Mouse (Mus musculus) forebrain, embryonic 14.5 days (tissue): ENCODE measurements around the gene Rmnd5a. TPM values are rescaled to one million over a fixed set of nuclear protein-coding genes. Genes with fewer than 3 reads are reported as not detected.

Experiments used
- ATAC-seq: fragments of 200-750 bp; cut with Nextera tagmentation; 2 replicates; pipeline ENCODE4 v1.8.0; 2017; ENCODE audit warnings: mild to moderate bottlenecking, moderate library complexity
- DNase-seq: peaks from one replicate; pipeline ENCODE4 v3.0.0-alpha.2; 2015; ENCODE audit warnings: low spot score
- H3K27ac ChIP-seq: fragments of 300-500 bp; sonication (generic); 2 replicates; pipeline ENCODE4 v1.5.1; 2014; ENCODE audit warnings: low read depth, mild to moderate bottlenecking, control low read depth, low read length, moderate library complexity
- H3K27me3 ChIP-seq: fragments of 300-500 bp; sonication (generic); replicated peaks from 2 replicates; pipeline ENCODE4 v1.6.1; 2014; ENCODE audit warnings: low read length, control low read depth, mixed read lengths; ENCODE audit not compliant: control insufficient read depth, insufficient read depth
- H3K36me3 ChIP-seq: fragments of 300-500 bp; sonication (generic); 2 replicates; pipeline ENCODE4 v1.6.1; 2014; ENCODE audit warnings: low read length, control low read depth; ENCODE audit not compliant: control insufficient read depth, insufficient read depth
- H3K4me1 ChIP-seq: fragments of 300-500 bp; sonication (generic); 2 replicates; pipeline ENCODE4 v1.6.1; 2014; ENCODE audit warnings: antibody characterized with exemption, low read length, control low read depth; ENCODE audit not compliant: control insufficient read depth, insufficient read depth
- H3K4me2 ChIP-seq: fragments of 300-500 bp; sonication (generic); 2 replicates; pipeline ENCODE4 v1.6.1; 2014; ENCODE audit warnings: mild to moderate bottlenecking, control low read depth, low read length
- H3K4me3 ChIP-seq: fragments of 300-500 bp; sonication (generic); 2 replicates; pipeline ENCODE4 v1.5.1; 2014; ENCODE audit warnings: low read depth, low read length, control low read depth
- H3K9ac ChIP-seq: fragments of 300-500 bp; sonication (generic); 2 replicates; pipeline ENCODE4 v1.6.1; 2014; ENCODE audit warnings: mild to moderate bottlenecking, low read length, control low read depth, moderate library complexity
- H3K9me3 ChIP-seq: fragments of 300-500 bp; sonication (generic); replicated peaks from 2 replicates; pipeline ENCODE4 v1.6.1; 2016; ENCODE audit warnings: low read length, control low read depth, mixed read lengths; ENCODE audit not compliant: control insufficient read depth
- WGBS: fragments of 180-500 bp; shearing (Covaris S2); extraction: QIAGEN DNeasy Blood & Tissue Kit; methylation state at CpG from one replicate; pipeline ENCODE4 v1.1.7; 2014; 5-methylcytosine and 5-hydroxymethylcytosine counted together
- polyA plus RNA-seq: library from polyadenylated mRNA; unstranded; fragments of >200 nt; fragmentation: Nextera tagmentation; extraction: Ambion mirVana; gene quantifications from 2 replicates; pipeline ENCODE4 v1.2.1, GENCODE M21; 2014

Gene Rmnd5a
- polyA plus RNA-seq, 1 experiment from 2014 or later: 5.8 TPM

GRCm38 (mm10) chr6:71371085-71371605 lies 69.3 kb downstream of the Rmnd5a start:
- no peaks in the 10 kb centered on the region for H3K9me3 ChIP-seq
- H3K4me2 ChIP-seq: no peak overlapping the region
- H3K27me3 ChIP-seq: no peaks in the 10 kb centered on the region
- H3K4me3 ChIP-seq: no peak overlapping the region
- DNase-seq (no peak), ATAC-seq (no peak)
- H3K27ac ChIP-seq: no peak overlapping the region
- H3K36me3 ChIP-seq: no peaks in the 10 kb centered on the region
- 90% methylated on average over 5 of the region's 5 CpGs for WGBS
- H3K4me1 ChIP-seq: no peaks in the 10 kb centered on the region
- no peak overlapping the region for H3K9ac ChIP-seq

DNA sequence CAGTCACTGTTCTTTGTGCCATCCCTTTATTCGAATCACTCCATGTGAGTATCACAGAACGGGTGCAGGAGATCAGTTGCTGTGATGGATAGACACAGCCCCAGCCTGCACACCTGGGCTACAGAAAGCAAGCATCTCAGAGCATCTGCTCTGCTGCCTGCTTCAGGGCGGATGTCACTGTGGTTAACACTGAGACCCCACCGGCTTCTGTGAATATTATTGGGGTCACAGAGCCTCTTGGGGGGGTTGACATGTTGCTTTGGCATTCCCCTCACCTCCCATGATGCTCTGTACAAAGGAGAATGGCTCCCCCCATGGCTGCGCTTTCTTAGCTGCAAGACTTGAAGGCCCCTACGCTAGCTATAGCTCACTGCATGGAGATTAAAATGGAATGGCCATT lies 71.0 kb downstream of the Rmnd5a start:
- H3K4me2 ChIP-seq: no peak overlapping the region
- H3K9ac ChIP-seq: no peak overlapping the region
- no peaks in the 10 kb centered on the region for H3K36me3 ChIP-seq
- H3K4me3 ChIP-seq: no peak overlapping the region
- H3K27ac ChIP-seq: no peak overlapping the region
- WGBS: 87% methylated on average over 6 of the region's 6 CpGs
- ATAC-seq (no peak), DNase-seq (no peak)
- H3K4me1 ChIP-seq: no peaks in the 10 kb centered on the region
- no peaks in the 10 kb centered on the region for H3K27me3 ChIP-seq
- no peaks in the 10 kb centered on the region for H3K9me3 ChIP-seq

- Histone ChIP-seq H3K9ac (no peak overlapping the region), H3K36me3 (no peaks in the 10 kb centered on the region), H3K4me1 (no peaks in the 10 kb centered on the region), H3K9me3 (no peaks in the 10 kb centered on the region), H3K27ac (no peak overlapping the region), H3K27me3 (no peaks in the 10 kb centered on the region), H3K4me3 (no peak overlapping the region), H3K4me2 (no peak overlapping the region)
- no peak for ATAC-seq
- DNase-seq: no peak
- WGBS: 76% methylated on average over 2 of the region's 2 CpGs
Measured at GRCm38 (mm10) chr6:71363995-71364394, 76.4 kb downstream of the Rmnd5a start.

- H3K4me3 ChIP-seq: no peak overlapping the region
- DNase-seq: no peak
- H3K9ac ChIP-seq: no peak overlapping the region
- no peaks in the 10 kb centered on the region for H3K36me3 ChIP-seq
- WGBS: 86% methylated on average over 10 of the region's 10 CpGs
- H3K27me3 ChIP-seq: no peaks in the 10 kb centered on the region
- H3K27ac ChIP-seq: no peak overlapping the region
- no peak overlapping the region for H3K4me2 ChIP-seq
- H3K4me1 ChIP-seq: no peaks in the 10 kb centered on the region
- H3K9me3 ChIP-seq: no peaks in the 10 kb centered on the region
- no peak for ATAC-seq
Measured at GRCm38 (mm10) chr6:71361156-71361670, 79.2 kb downstream of the Rmnd5a start.

- Histone ChIP-seq H3K4me3 (no peak overlapping the region), H3K36me3 (no peaks in the 10 kb centered on the region), H3K27me3 (no peaks in the 10 kb centered on the region), H3K4me2 (no peak overlapping the region), H3K27ac (no peak overlapping the region), H3K9ac (no peak overlapping the region), H3K9me3 (no peaks in the 10 kb centered on the region), H3K4me1 (no peaks in the 10 kb centered on the region)
- no peak for DNase-seq
- no peak for ATAC-seq
- 65% methylated on average over 5 of the region's 5 CpGs for WGBS
Measured at GRCm38 (mm10) chr6:71360751-71361150, 79.7 kb downstream of the Rmnd5a start.

DNA sequence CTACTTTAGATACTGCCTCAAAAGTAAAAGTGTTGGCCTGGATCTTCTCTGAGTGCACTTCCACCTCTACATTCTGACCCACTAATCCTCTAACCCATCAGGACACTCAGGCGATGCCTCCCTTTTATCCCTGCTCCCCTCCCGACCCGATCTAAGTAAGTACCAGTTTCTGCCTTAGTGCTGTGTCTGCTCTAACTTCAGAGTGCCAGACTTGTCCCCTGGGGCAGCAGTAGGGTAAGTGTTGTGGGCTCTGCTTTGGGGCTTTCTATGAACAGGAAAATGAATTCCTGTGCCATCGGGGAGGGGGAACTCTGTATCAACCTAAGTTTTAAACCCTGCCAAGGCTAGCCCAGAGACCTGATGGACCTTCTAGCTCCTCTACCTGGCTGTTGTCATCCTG lies 80.2 kb downstream of the Rmnd5a start:
- Histone ChIP-seq H3K9me3 (no peaks in the 10 kb centered on the region), H3K4me3 (no peak overlapping the region), H3K27me3 (no peaks in the 10 kb centered on the region), H3K4me2 (no peak overlapping the region), H3K9ac (no peak overlapping the region), H3K36me3 (no peaks in the 10 kb centered on the region), H3K4me1 (no peaks in the 10 kb centered on the region), H3K27ac (no peak overlapping the region)
- DNase-seq (no peak), ATAC-seq (no peak)
- 76% methylated on average over 4 of the region's 4 CpGs for WGBS

DNA sequence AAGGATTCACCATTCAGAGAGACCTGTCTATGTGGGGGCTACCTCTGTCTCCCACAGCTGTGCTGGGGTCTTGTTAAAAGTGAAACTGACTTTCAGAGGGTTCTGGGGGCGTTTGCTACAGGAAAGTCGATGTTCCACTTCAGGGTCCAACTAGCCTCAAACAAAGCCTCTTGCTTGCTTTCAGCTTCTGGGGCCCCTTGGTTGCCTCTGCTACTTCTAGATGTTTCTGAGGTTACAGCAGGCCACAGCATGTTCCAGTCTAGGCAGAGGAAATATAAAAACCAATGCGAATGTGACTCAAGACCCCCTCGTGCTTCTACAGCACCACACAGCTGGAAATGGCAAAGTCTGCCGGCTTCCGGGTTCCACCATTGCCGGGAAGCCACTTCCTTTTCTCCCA lies 82.9 kb downstream of the Rmnd5a start:
- Histone ChIP-seq H3K4me2 (no peak overlapping the region), H3K27ac (no peak overlapping the region), H3K27me3 (no peaks in the 10 kb centered on the region), H3K9me3 (no peaks in the 10 kb centered on the region), H3K4me1 (no peaks in the 10 kb centered on the region), H3K9ac (no peak overlapping the region), H3K36me3 (no peaks in the 10 kb centered on the region), H3K4me3 (no peak overlapping the region)
- WGBS: 92% methylated on average over 7 of the region's 7 CpGs
- no peak for DNase-seq
- no peak for ATAC-seq

- H3K9me3 ChIP-seq: no peaks in the 10 kb centered on the region
- no peaks in the 10 kb centered on the region for H3K4me1 ChIP-seq
- H3K4me3 ChIP-seq: no peak overlapping the region
- no peak overlapping the region for H3K9ac ChIP-seq
- H3K27ac ChIP-seq: no peak overlapping the region
- no peak for DNase-seq
- no peak overlapping the region for H3K4me2 ChIP-seq
- H3K36me3 ChIP-seq: no peaks in the 10 kb centered on the region
- H3K27me3 ChIP-seq: no peaks in the 10 kb centered on the region
- no peak for ATAC-seq
- WGBS: 71% methylated on average over 2 of the region's 2 CpGs
Measured at GRCm38 (mm10) chr6:71353722-71354121, 86.7 kb downstream of the Rmnd5a start.

DNA sequence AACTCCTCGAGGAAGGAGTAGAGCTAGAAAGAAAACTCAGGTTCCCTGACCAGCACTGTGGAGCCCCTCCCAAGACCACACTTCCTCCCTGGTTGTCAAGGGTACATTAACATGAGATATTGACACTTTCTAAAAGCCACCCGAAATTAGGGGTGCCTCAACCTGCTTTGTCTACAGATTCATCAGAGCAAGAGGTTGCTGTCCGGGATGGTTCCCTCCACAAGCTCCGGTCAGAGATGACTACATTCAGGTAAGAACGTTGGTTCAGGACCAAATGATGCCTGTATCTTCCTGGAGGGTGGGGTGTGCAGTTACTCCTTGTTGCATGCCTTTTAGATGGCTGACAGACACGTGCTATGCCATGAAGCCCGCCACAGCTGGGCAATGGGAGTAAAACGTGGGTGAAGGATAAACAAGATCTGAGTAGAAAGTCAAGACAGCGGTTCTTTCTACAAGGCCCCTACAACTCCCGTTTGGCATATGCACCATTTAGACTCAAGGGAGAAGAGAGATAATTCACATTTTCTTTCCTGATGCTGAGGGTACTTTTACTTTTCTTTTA lies 87.5 kb downstream of the Rmnd5a start:
- DNase-seq: no peak
- H3K4me2 ChIP-seq: no peak overlapping the region
- H3K9me3 ChIP-seq: no peaks in the 10 kb centered on the region
- H3K27ac ChIP-seq: no peak overlapping the region
- no peaks in the 10 kb centered on the region for H3K4me1 ChIP-seq
- no peak overlapping the region for H3K9ac ChIP-seq
- H3K4me3 ChIP-seq: no peak overlapping the region
- H3K36me3 ChIP-seq: no peaks in the 10 kb centered on the region
- H3K27me3 ChIP-seq: no peaks in the 10 kb centered on the region
- WGBS: 83% methylated on average over 10 of the region's 10 CpGs
- no peak for ATAC-seq
